Mouse (Mus musculus): ENCODE results near the gene L1td1.

- TF ChIP-seq CTCF (IDR thresholded peaks at IDR 0.05; ENCODE audit: low read depth) = no peak
- no peak for TF ChIP-seq EP300 (IDR thresholded peaks at IDR 0.05; ENCODE audit: low read depth)
Measured at GRCm38 (mm10) chr4:98693465-98694185, 32.9 kb upstream of the L1td1 start.
